Mouse (Mus musculus): ENCODE measurements around the gene Zfp871. TPM values are rescaled to one million over a fixed set of nuclear protein-coding genes. Genes with fewer than 3 reads are reported as not detected.

Gene Zfp871
- polyA plus RNA-seq, 1 experiment = 24.8 TPM

DNA sequence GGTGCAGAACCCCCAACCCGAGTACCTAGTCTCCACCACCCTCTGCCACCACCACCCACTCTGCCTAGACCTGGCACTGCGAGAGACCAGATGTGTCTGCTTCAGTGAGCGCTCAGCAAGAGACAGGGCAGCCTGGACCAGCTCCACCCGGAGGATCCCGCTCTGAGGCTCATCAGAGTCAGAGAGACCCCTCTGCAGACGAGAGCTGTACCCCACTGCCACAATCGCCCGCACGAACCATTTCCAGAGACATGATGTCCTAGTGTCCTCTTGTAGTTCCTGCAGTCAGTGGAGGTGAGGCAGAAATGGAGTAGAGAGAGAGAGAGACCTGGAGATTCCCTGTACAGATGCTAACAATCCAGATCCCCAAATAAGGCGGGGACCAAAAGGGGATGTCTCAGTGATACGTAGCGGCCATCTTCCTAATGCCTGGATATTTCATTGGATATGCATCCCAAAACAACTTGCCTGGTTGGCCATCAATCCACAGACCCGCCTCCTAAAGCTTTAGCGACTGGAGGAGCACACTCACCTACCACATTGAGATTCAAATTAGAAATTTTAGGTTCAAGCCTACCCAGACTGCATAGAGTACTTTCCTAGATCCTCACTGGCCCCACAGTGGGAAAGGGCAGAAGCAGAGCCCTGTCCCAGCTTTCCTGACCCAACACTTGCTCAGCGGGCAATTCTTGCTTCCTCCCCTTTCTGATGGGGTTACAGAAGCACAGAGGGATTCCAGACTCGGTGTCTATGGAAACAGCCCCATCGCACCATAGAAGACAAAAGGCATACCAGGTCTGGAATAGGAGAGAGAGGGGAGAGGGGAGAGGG is 21.7 kb upstream of the Zfp871 start, which contains the start of gene Zfp811:
TSS of gene Zfp811 (minus strand) at position 388 of the 831 bp plus-strand sequence.
- Histone ChIP-seq H3K4me1 (ENCODE audit: control insufficient read depth, insufficient read depth, low read length) (no peaks in the 10 kb centered on the region; the same call in 1 of the 2 replicates), H3K36me3 (ENCODE audit: control insufficient read depth, insufficient read depth, low read length) (no peaks in the 10 kb centered on the region), H3K27ac (ENCODE audit: insufficient read depth, low read depth, low read length) (no peak within 1 kb of the TSS), H3K4me3 (ENCODE audit: insufficient read depth, low read depth, low read length) (no peak within 1 kb of the TSS), H3K27me3 (replicated peaks; ENCODE audit: control insufficient read depth, insufficient read depth, low read length) (no peaks in the 10 kb centered on the region)
- TF ChIP-seq CTCF (conservative IDR thresholded peaks at IDR 0.05; ENCODE audit: insufficient read depth, insufficient read length, low read depth, low read length) = no peak
- TF ChIP-seq POLR2A (IDR thresholded peaks at IDR 0.05; ENCODE audit: low read depth, low read length) = no peak
- peak; percentile 17 for DNase-seq
- WGBS = 4% methylated on average over 17 of the region's 17 CpGs

GRCm38 (mm10) chr17:32808921-32809320 is 20.8 kb upstream of the Zfp871 start:
- 17% methylated on average over 8 of the region's 8 CpGs for WGBS
- H3K27me3 ChIP-seq (replicated peaks; ENCODE audit: control insufficient read depth, insufficient read depth, low read length) = no peaks in the 10 kb centered on the region
- H3K36me3 ChIP-seq (ENCODE audit: control insufficient read depth, insufficient read depth, low read length) = no peaks in the 10 kb centered on the region
- TF ChIP-seq POLR2A (IDR thresholded peaks at IDR 0.05; ENCODE audit: low read depth, low read length) = no peak
- TF ChIP-seq CTCF (conservative IDR thresholded peaks at IDR 0.05; ENCODE audit: insufficient read depth, insufficient read length, low read depth, low read length) = no peak
- H3K4me3 ChIP-seq (ENCODE audit: insufficient read depth, low read depth, low read length) = no peak overlapping the region
- DNase-seq = no peak
- H3K27ac ChIP-seq (ENCODE audit: insufficient read depth, low read depth, low read length) = no peak overlapping the region
- no peaks in the 10 kb centered on the region for H3K4me1 ChIP-seq (ENCODE audit: control insufficient read depth, insufficient read depth, low read length)

DNA sequence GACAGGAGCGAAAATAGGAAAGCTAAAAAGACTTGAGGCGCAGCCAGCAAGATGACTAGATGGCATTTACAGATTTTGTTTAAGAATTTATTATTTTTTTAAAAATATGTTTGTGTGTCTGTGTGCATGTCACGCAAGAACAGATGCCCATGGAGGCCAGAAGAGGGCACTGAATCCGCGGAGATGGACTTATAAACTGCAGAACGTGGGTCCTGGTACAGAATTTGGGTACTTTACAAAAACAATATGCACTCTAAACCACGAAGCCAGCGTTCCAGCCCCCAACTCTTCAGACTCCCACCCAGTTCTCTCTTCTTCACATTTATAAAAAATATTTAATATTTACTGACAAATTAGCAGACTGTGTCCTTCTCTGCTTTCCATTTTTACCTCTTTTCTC is 1.2 kb upstream of the Zfp871 start:
- H3K4me3 ChIP-seq (ENCODE audit: insufficient read depth, low read depth, low read length) = no peak overlapping the region
- TF ChIP-seq POLR2A (IDR thresholded peaks at IDR 0.05; ENCODE audit: low read depth, low read length) (no peak), CTCF (conservative IDR thresholded peaks at IDR 0.05; ENCODE audit: insufficient read depth, insufficient read length, low read depth, low read length) (no peak)
- no peaks in the 10 kb centered on the region; the same call in 1 of the 2 replicates for H3K36me3 ChIP-seq (ENCODE audit: control insufficient read depth, insufficient read depth, low read length)
- no peaks in the 10 kb centered on the region for H3K27me3 ChIP-seq (replicated peaks; ENCODE audit: control insufficient read depth, insufficient read depth, low read length)
- no peak overlapping the region for H3K27ac ChIP-seq (ENCODE audit: insufficient read depth, low read depth, low read length)
- DNase-seq = no peak
- peaks cover 9% of the 10 kb centered on the region for H3K4me1 ChIP-seq (ENCODE audit: control insufficient read depth, insufficient read depth, low read length)
- WGBS = 84% methylated on average over 8 of the region's 8 CpGs

DNA sequence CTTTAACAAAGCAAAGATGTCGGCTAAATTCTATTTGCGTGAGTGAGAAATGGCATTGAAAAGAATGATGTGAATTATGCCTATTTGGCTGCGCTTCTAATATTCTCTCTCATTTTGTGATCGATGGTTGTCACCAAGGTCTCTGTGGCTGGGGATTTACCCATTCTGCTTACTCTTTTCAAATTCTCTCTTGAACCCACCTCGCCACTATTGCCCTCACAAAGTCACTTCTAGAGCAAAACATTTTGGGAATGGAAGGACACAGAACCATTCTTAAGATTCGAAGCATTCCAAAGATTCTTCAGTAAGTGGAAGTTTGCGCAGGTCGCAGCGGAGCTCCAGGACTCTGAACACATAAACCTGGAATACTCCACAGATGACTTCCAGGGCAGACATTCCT is 489 bp upstream of the Zfp871 start:
- Histone ChIP-seq H3K4me1 (ENCODE audit: control insufficient read depth, insufficient read depth, low read length) (peaks cover 9% of the 10 kb centered on the region), H3K4me3 (ENCODE audit: insufficient read depth, low read depth, low read length) (peak overlapping the region; percentile 97; the same call in 1 of the 2 replicates), H3K36me3 (ENCODE audit: control insufficient read depth, insufficient read depth, low read length) (no peaks in the 10 kb centered on the region; the same call in 1 of the 2 replicates), H3K27me3 (replicated peaks; ENCODE audit: control insufficient read depth, insufficient read depth, low read length) (no peaks in the 10 kb centered on the region), H3K27ac (ENCODE audit: insufficient read depth, low read depth, low read length) (no peak overlapping the region)
- DNase-seq = no peak
- no peak for TF ChIP-seq CTCF (conservative IDR thresholded peaks at IDR 0.05; ENCODE audit: insufficient read depth, insufficient read length, low read depth, low read length)
- 7% methylated on average over 9 of the region's 9 CpGs for WGBS

DNA sequence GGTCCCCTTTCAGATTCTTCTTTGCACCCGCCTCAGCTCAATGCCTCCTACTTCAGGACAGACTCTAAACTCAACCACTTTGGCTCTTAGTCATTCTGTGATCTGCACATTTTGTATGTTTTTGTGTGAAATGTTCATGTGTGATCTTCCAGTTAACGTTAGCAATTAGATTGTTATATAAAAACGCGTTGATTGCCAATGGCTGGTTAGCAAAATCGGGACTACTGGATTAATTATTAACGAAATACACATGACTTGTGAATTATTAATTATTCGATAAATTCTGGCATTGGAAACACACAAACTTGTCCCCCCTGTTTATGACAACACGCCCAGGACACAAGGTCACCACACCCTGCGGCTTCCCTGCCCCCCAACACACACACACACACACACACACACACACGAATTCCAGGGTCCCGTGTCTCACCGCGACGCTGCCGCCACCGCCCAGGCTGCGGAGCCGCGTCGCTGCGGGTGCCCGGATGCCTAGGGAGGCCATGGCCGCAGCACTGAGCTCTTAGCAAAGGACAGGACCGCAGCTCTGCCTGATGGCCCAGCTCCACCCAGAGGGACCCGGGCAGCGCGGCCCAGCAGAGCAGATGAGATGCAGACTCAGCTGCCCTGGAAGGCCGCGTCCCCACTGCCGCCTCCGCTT is 522 bp downstream of the Zfp871 start:
- H3K4me1 ChIP-seq (ENCODE audit: control insufficient read depth, insufficient read depth, low read length) = peaks cover 9% of the 10 kb centered on the region
- peak overlapping the region; percentile 97 for H3K4me3 ChIP-seq (ENCODE audit: insufficient read depth, low read depth, low read length)
- H3K27me3 ChIP-seq (replicated peaks; ENCODE audit: control insufficient read depth, insufficient read depth, low read length) = no peaks in the 10 kb centered on the region
- H3K27ac ChIP-seq (ENCODE audit: insufficient read depth, low read depth, low read length) = peak overlapping the region; percentile 97
- no peaks in the 10 kb centered on the region; the same call in 1 of the 2 replicates for H3K36me3 ChIP-seq (ENCODE audit: control insufficient read depth, insufficient read depth, low read length)
- WGBS = under 1% methylated on average over 31 of the region's 31 CpGs
- no peak for TF ChIP-seq POLR2A (IDR thresholded peaks at IDR 0.05; ENCODE audit: low read depth, low read length)
- no peak for TF ChIP-seq CTCF (conservative IDR thresholded peaks at IDR 0.05; ENCODE audit: insufficient read depth, insufficient read length, low read depth, low read length)
- peak; percentile 78 for DNase-seq

GRCm38 (mm10) chr17:32786944-32787343 is 1.1 kb downstream of the Zfp871 start:
- Histone ChIP-seq H3K27me3 (replicated peaks; ENCODE audit: control insufficient read depth, insufficient read depth, low read length) (no peaks in the 10 kb centered on the region), H3K27ac (ENCODE audit: insufficient read depth, low read depth, low read length) (peak overlapping the region; percentile 92), H3K4me1 (ENCODE audit: control insufficient read depth, insufficient read depth, low read length) (peaks cover 9% of the 10 kb centered on the region), H3K4me3 (ENCODE audit: insufficient read depth, low read depth, low read length) (peak overlapping the region; percentile 97), H3K36me3 (ENCODE audit: control insufficient read depth, insufficient read depth, low read length) (no peaks in the 10 kb centered on the region; the same call in 1 of the 2 replicates)
- WGBS = 23% methylated on average over 6 of the region's 6 CpGs
- no peak for TF ChIP-seq POLR2A (IDR thresholded peaks at IDR 0.05; ENCODE audit: low read depth, low read length)
- no peak for TF ChIP-seq CTCF (conservative IDR thresholded peaks at IDR 0.05; ENCODE audit: insufficient read depth, insufficient read length, low read depth, low read length)
- DNase-seq = peak; percentile 47

GRCm38 (mm10) chr17:32785656-32786055 is 2.4 kb downstream of the Zfp871 start:
- Histone ChIP-seq H3K27me3 (replicated peaks; ENCODE audit: control insufficient read depth, insufficient read depth, low read length) (no peaks in the 10 kb centered on the region), H3K4me1 (ENCODE audit: control insufficient read depth, insufficient read depth, low read length) (peaks cover 9% of the 10 kb centered on the region), H3K4me3 (ENCODE audit: insufficient read depth, low read depth, low read length) (0 out of 2 replicates have a peak overlapping the region, but pooled peaks have one; percentile 0), H3K36me3 (ENCODE audit: control insufficient read depth, insufficient read depth, low read length) (no peaks in the 10 kb centered on the region; the same call in 1 of the 2 replicates), H3K27ac (ENCODE audit: insufficient read depth, low read depth, low read length) (no peak overlapping the region)
- TF ChIP-seq POLR2A (IDR thresholded peaks at IDR 0.05; ENCODE audit: low read depth, low read length) (no peak), CTCF (conservative IDR thresholded peaks at IDR 0.05; ENCODE audit: insufficient read depth, insufficient read length, low read depth, low read length) (no peak)
- peak; percentile 23 for DNase-seq
- WGBS = 54% methylated on average over 3 of the region's 3 CpGs

Measured in kidney, adult 2 months (tissue).